Mouse (Mus musculus) hindbrain, postnatal 0 days (tissue): Measurements from ENCODE around the gene Sdhaf1. TPM values are rescaled to one million over a fixed set of nuclear protein-coding genes. Genes with fewer than 3 reads are reported as not detected.
A peak's percentile ranks its signal among the peaks of the same experiment; 100 is the strongest.

ENCODE experiments used
- ATAC-seq: fragments of 200-750 bp; cut with Nextera tagmentation; 2 replicates; pipeline ENCODE4 v1.8.0; 2017; ENCODE audit warnings: mild to moderate bottlenecking, moderate TSS enrichment, moderate library complexity
- DNase-seq: peaks from one replicate; pipeline ENCODE4 v3.0.0-alpha.2; 2015; ENCODE audit warnings: low spot score
- H3K27ac ChIP-seq: fragments of 300-500 bp; sonication (generic); 2 replicates; pipeline ENCODE4 v1.5.1; 2014; ENCODE audit warnings: mild to moderate bottlenecking
- H3K27me3 ChIP-seq: fragments of 300-500 bp; sonication (generic); 2 replicates; pipeline ENCODE4 v1.6.1; 2014; ENCODE audit warnings: low read length, mixed read lengths; ENCODE audit not compliant: insufficient read depth
- H3K36me3 ChIP-seq: fragments of 300-500 bp; sonication (generic); 2 replicates; pipeline ENCODE4 v1.6.1; 2014; ENCODE audit warnings: low read length, mixed read lengths; ENCODE audit not compliant: insufficient read depth
- H3K4me1 ChIP-seq: fragments of 300-500 bp; sonication (generic); 2 replicates; pipeline ENCODE4 v1.6.1; 2014; ENCODE audit warnings: antibody characterized with exemption, low read length, mixed read lengths; ENCODE audit not compliant: insufficient read depth
- H3K4me2 ChIP-seq: fragments of 300-500 bp; sonication (generic); 2 replicates; pipeline ENCODE4 v1.6.1; 2014; ENCODE audit warnings: low read depth, mild to moderate bottlenecking, low read length, moderate library complexity, mixed read lengths
- H3K4me3 ChIP-seq: fragments of 300-500 bp; sonication (generic); 2 replicates; pipeline ENCODE4 v1.5.1; 2014; ENCODE audit warnings: low read length
- H3K9ac ChIP-seq: fragments of 300-500 bp; sonication (generic); replicated peaks from 2 replicates; pipeline ENCODE4 v1.6.1; 2014; ENCODE audit warnings: mild to moderate bottlenecking, low read length, moderate library complexity, mixed read lengths
- H3K9me3 ChIP-seq: fragments of 300-500 bp; sonication (generic); 2 replicates; pipeline ENCODE4 v1.6.1; 2016; ENCODE audit warnings: low read length, mixed read lengths
- CTCF ChIP-seq: IDR thresholded peaks from 2 replicates; pipeline ENCODE4 v1.5.1; 2016; ENCODE audit warnings: antibody characterized with exemption, control low read depth, low read depth
- WGBS: fragments of 180-500 bp; shearing (Covaris S2); extraction: QIAGEN DNeasy Blood & Tissue Kit; methylation state at CpG from one replicate; pipeline ENCODE4 v1.1.7; 2014; 5-methylcytosine and 5-hydroxymethylcytosine counted together
- polyA plus RNA-seq: library from polyadenylated mRNA; unstranded; fragments of >200 nt; fragmentation: Nextera tagmentation; extraction: Ambion mirVana; gene quantifications from 2 replicates; pipeline ENCODE4 v1.2.1, GENCODE M21; 2015
- total RNA-seq: library from RNA; depleted of rRNA; stranded (reverse); fragments of >200 nt; gene quantifications from 2 replicates; pipeline ENCODE4 v1.2.3, GENCODE M21; 2014

The Sdhaf1 gene
- total and polyA plus RNA-seq, 2 experiments from 2014 or later, result 14.7 to 17.8 TPM

DNA sequence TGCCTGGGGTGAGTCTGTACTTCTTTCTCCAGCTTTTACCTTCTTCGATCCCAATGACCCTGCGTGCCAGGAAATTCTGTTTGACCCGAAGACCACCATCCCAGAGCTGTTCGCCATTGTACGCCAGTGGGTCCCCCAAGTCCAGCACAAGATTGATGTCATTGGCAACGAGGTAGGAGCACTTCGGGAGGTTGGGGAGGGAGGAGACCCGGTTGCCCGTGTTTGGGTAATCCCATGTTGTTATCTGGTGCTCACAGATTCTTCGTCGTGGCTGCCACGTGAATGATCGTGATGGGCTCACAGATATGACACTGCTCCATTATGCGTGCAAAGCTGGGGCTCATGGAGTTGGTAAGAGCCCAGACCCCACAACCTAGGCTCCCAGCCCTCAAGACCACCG lies 26.9 kb downstream of the Sdhaf1 start:
- ATAC-seq, result no peak
- Histone ChIP-seq H3K4me1 (0 out of 2 replicates have a peak, but pooled peaks cover 6% of the 10 kb centered on the region), H3K4me3 (no peak overlapping the region), H3K27me3 (no peaks in the 10 kb centered on the region), H3K9me3 (no peaks in the 10 kb centered on the region), H3K4me2 (no peak overlapping the region), H3K9ac (no peak overlapping the region), H3K36me3 (peaks cover 54% of the 10 kb centered on the region), H3K27ac (no peak overlapping the region)
- WGBS, result 95% methylated on average over 15 of the region's 15 CpGs
- TF ChIP-seq CTCF, result no peak
- no peak for DNase-seq

DNA sequence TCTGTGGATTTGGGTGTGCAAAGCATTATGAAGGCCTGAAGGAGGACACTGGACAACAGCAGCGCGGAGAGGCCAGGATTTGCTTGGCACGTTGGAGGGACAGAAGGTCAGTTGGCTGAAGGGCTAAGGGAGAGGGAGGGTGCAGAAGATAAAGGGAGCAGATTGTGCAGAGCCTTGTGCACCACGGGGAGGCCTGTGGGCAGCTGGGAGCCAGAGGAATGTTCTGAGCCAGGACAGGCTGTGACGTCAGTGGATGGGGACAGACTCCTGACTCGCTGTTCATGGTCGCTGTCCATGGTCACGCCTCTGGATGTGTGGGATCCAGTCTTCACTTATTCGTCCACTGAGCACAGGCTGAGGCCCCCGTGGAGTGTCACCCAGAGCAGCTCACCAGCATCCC lies 28.6 kb downstream of the Sdhaf1 start:
- no peak for TF ChIP-seq CTCF
- no peak overlapping the region for H3K9ac ChIP-seq
- ATAC-seq, result peak; percentile 27; the same call in 1 of the 2 replicates

GRCm38 (mm10) chr7:30294296-30294695 lies 29.4 kb downstream of the Sdhaf1 start:
- WGBS, result 88% methylated on average over 5 of the region's 5 CpGs
- Histone ChIP-seq H3K27me3 (no peaks in the 10 kb centered on the region), H3K9me3 (no peaks in the 10 kb centered on the region), H3K4me2 (no peak overlapping the region), H3K4me1 (peaks cover 12% of the 10 kb centered on the region), H3K4me3 (no peak overlapping the region), H3K27ac (peak overlapping the region; percentile 49; the same call in 1 of the 2 replicates), H3K9ac (0 out of 2 replicates have a peak overlapping the region, but pooled peaks have one; percentile 24), H3K36me3 (peaks cover 39% of the 10 kb centered on the region)
- TF ChIP-seq CTCF, result 0 out of 2 replicates have a peak, but pooled peaks have one; percentile 2
- ATAC-seq (no peak), DNase-seq (no peak)

More for the DNA sequence above, 28.6 kb downstream of the Sdhaf1 start:
- Histone ChIP-seq H3K4me3 (no peak overlapping the region), H3K27ac (peak overlapping the region; percentile 49), H3K4me1 (peaks cover 12% of the 10 kb centered on the region), H3K4me2 (no peak overlapping the region), H3K27me3 (no peaks in the 10 kb centered on the region), H3K36me3 (peaks cover 46% of the 10 kb centered on the region), H3K9me3 (no peaks in the 10 kb centered on the region)
- 71% methylated on average over 10 of the region's 10 CpGs for WGBS
- peak; percentile 49 for DNase-seq

- DNase-seq, result no peak
- Histone ChIP-seq H3K36me3 (peaks cover 34% of the 10 kb centered on the region), H3K27ac (0 out of 2 replicates have a peak overlapping the region, but pooled peaks have one; percentile 38), H3K27me3 (no peaks in the 10 kb centered on the region), H3K9me3 (no peaks in the 10 kb centered on the region), H3K4me3 (no peak overlapping the region), H3K9ac (0 out of 2 replicates have a peak overlapping the region, but pooled peaks have one; percentile 24), H3K4me2 (peak overlapping the region; percentile 13; the same call in 1 of the 2 replicates), H3K4me1 (peaks cover 12% of the 10 kb centered on the region)
- TF ChIP-seq CTCF, result no peak
- 43% methylated on average over 13 of the region's 13 CpGs for whole genome bisulfite sequencing
- ATAC-seq, result no peak
Observed at GRCm38 (mm10) chr7:30293795-30294194, 29.9 kb downstream of the Sdhaf1 start.

- peak; percentile 83 for ATAC-seq
- WGBS, result 6% methylated on average over 35 of the region's 35 CpGs
- H3K9me3 ChIP-seq, result no peaks in the 10 kb centered on the region
- peak within 1 kb of the TSS; percentile 90 for H3K4me3 ChIP-seq
- peak; percentile 92 for DNase-seq
- no peak for TF ChIP-seq CTCF
- H3K36me3 ChIP-seq, result peaks cover 12% of the 10 kb centered on the region; the same call in 1 of the 2 replicates
- H3K27ac ChIP-seq, result peak within 1 kb of the TSS; percentile 85
- no peaks in the 10 kb centered on the region for H3K27me3 ChIP-seq
- peaks cover 12% of the 10 kb centered on the region for H3K4me1 ChIP-seq
- peak within 1 kb of the TSS; percentile 90 for H3K9ac ChIP-seq
- H3K4me2 ChIP-seq, result peak within 1 kb of the TSS; percentile 89
Observed at GRCm38 (mm10) chr7:30291215-30292131, 32.2 kb downstream of the Sdhaf1 start, which contains the start of gene Clip3. Gene Clip3, plus strand, starts transcription at chr7:30291728.

DNA sequence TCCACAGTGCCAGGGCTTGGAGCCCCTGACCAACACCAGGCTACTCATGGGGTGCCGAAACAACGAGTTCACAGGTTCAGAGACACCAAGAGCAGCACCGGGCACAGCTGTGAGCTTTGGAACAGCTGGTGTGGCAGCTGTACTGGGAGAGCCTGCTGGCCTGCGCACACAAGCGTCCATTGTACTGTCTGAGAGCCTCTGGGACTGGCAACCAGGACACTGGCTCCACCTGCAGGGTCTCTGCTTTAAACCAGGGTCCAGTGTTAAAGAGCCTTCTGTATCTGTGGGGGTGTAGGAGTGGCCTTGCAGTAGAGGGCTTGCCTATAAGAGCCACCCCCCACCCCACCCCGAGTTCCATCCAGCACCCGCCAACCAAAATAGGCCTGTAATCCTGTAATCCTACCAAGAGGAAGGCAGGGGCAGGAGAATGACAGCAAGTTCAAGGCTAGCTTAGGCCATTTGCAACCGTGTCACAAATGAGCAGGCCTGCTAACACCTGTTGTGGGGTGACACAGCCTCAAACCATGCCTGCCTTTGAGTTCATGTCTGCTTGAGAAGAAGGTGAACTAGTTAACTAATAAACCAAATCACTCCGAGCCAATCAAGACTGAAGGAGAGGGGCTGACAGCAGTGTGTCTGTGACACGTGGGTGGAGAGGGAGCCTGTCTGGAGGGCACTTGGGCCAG lies 33.8 kb downstream of the Sdhaf1 start:
- DNase-seq (peak; percentile 51), ATAC-seq (peak; percentile 54; the same call in 1 of the 2 replicates)
- 0 out of 2 replicates have a peak, but pooled peaks cover 3% of the 10 kb centered on the region for H3K36me3 ChIP-seq
- peak; percentile 29 for TF ChIP-seq CTCF
- no peak overlapping the region for H3K4me3 ChIP-seq
- WGBS, result 49% methylated on average over 10 of the region's 10 CpGs
- H3K4me1 ChIP-seq, result peaks cover 12% of the 10 kb centered on the region
- H3K9ac ChIP-seq, result no peak overlapping the region
- no peaks in the 10 kb centered on the region for H3K27me3 ChIP-seq
- H3K27ac ChIP-seq, result 0 out of 2 replicates have a peak overlapping the region, but pooled peaks have one; percentile 20
- no peaks in the 10 kb centered on the region for H3K9me3 ChIP-seq
- no peak overlapping the region for H3K4me2 ChIP-seq
